Mouse (Mus musculus) hindbrain, embryonic 15.5 days (tissue): ENCODE results near the gene Klhdc1. TPM values are rescaled to one million over a fixed set of nuclear protein-coding genes. Genes with fewer than 3 reads are reported as not detected.

Experiments
- ATAC-seq: fragments of 200-750 bp; cut with Nextera tagmentation; 2 replicates; pipeline ENCODE4 v1.8.0; 2017; ENCODE audit warnings: low read depth, moderate number of reproducible peaks, moderate TSS enrichment; ENCODE audit not compliant: low FRiP score
- H3K27ac ChIP-seq: fragments of 300-500 bp; sonication (generic); replicated peaks from 2 replicates; pipeline ENCODE4 v1.5.1; 2015; ENCODE audit warnings: mild to moderate bottlenecking, inconsistent platforms
- H3K27me3 ChIP-seq: fragments of 300-500 bp; sonication (generic); 2 replicates; pipeline ENCODE4 v1.6.1; 2015; ENCODE audit warnings: control low read depth, inconsistent platforms
- H3K36me3 ChIP-seq: fragments of 300-500 bp; sonication (generic); 2 replicates; pipeline ENCODE4 v1.6.1; 2015; ENCODE audit warnings: control low read depth, inconsistent platforms
- H3K4me1 ChIP-seq: fragments of 300-500 bp; sonication (generic); replicated peaks from 2 replicates; pipeline ENCODE4 v1.6.1; 2015; ENCODE audit warnings: control low read depth, inconsistent platforms
- H3K4me2 ChIP-seq: fragments of 300-500 bp; sonication (generic); 2 replicates; pipeline ENCODE4 v1.6.1; 2015; ENCODE audit warnings: moderate library complexity, mild to moderate bottlenecking, inconsistent platforms
- H3K4me3 ChIP-seq: fragments of 300-500 bp; sonication (generic); 2 replicates; pipeline ENCODE4 v1.5.1; 2015; ENCODE audit warnings: mild to moderate bottlenecking, inconsistent platforms
- H3K9ac ChIP-seq: fragments of 300-500 bp; sonication (generic); 2 replicates; pipeline ENCODE4 v1.6.1; 2015; ENCODE audit warnings: inconsistent platforms
- H3K9me3 ChIP-seq: fragments of 300-500 bp; sonication (generic); 2 replicates; pipeline ENCODE4 v1.6.1; 2016; ENCODE audit warnings: control low read depth, inconsistent platforms
- WGBS: fragments of 180-500 bp; shearing (Covaris S2); methylation state at CpG from one replicate; pipeline ENCODE4 v1.1.7; 2015; 5-methylcytosine and 5-hydroxymethylcytosine counted together
- polyA plus RNA-seq: library from polyadenylated mRNA; unstranded; fragments of >200 nt; fragmentation: Nextera tagmentation; extraction: Ambion mirVana; gene quantifications from 2 replicates; pipeline ENCODE4 v1.2.1, GENCODE M21; 2015

Klhdc1 gene
- polyA plus RNA-seq, 1 experiment from 2014 or later, result 16.8 TPM

- peaks cover 42% of the 10 kb centered on the region for H3K36me3 ChIP-seq
- 91% methylated on average over 2 of the region's 2 CpGs for WGBS
- no peaks in the 10 kb centered on the region for H3K27me3 ChIP-seq
These were observed 59.4 kb downstream of the Klhdc1 start for GRCm38 (mm10) chr12:69300391-69300790.

GRCm38 (mm10) chr12:69302171-69302570, 61.2 kb downstream of the Klhdc1 start:
- 95% methylated on average over 12 of the region's 12 CpGs for WGBS
- peaks cover 58% of the 10 kb centered on the region for H3K36me3 ChIP-seq
- ATAC-seq, result no peak

More at GRCm38 (mm10) chr12:69300391-69300790, 59.4 kb downstream of the Klhdc1 start:
- Histone ChIP-seq H3K4me2 (no peak overlapping the region), H3K4me1 (peaks cover 28% of the 10 kb centered on the region), H3K9ac (no peak overlapping the region), H3K9me3 (no peaks in the 10 kb centered on the region), H3K27ac (no peak overlapping the region), H3K4me3 (no peak overlapping the region)
- no peak for ATAC-seq

GRCm38 (mm10) chr12:69304051-69304450, 63.1 kb downstream of the Klhdc1 start:
- no peak overlapping the region for H3K4me2 ChIP-seq
- no peaks in the 10 kb centered on the region for H3K9me3 ChIP-seq
- ATAC-seq, result no peak
- no peaks in the 10 kb centered on the region for H3K27me3 ChIP-seq
- H3K36me3 ChIP-seq, result peaks cover 77% of the 10 kb centered on the region
- H3K4me3 ChIP-seq, result no peak overlapping the region
- no peak overlapping the region for H3K9ac ChIP-seq
- 96% methylated on average over 2 of the region's 2 CpGs for WGBS
- peaks cover 6% of the 10 kb centered on the region for H3K4me1 ChIP-seq
- no peak overlapping the region for H3K27ac ChIP-seq

More at GRCm38 (mm10) chr12:69302171-69302570, 61.2 kb downstream of the Klhdc1 start:
- no peaks in the 10 kb centered on the region for H3K27me3 ChIP-seq
- H3K9ac ChIP-seq, result no peak overlapping the region
- H3K27ac ChIP-seq, result no peak overlapping the region
- H3K4me1 ChIP-seq, result peaks cover 20% of the 10 kb centered on the region
- no peaks in the 10 kb centered on the region for H3K9me3 ChIP-seq
- H3K4me3 ChIP-seq, result no peak overlapping the region
- no peak overlapping the region for H3K4me2 ChIP-seq

DNA sequence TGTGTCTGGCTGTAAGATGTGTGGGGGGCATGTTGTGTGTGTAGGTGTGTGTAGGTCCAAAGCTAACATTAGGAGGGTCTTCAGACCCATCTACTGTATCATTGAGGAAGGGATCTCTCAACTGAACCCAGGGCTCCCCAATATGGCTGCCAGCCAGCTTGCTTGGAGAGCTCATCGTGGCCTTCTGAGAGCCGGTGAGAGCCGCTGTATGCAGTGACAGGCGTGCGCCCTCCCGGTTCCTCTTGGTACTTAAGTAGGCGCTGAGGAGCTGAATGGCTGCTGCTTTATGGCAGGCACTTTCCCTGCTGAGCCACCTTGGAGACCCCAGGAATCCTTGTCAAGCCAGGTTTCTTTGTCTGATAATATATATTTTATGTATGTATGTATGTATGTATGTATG, 65.4 kb downstream of the Klhdc1 start:
- H3K4me3 ChIP-seq, result no peak overlapping the region
- no peaks in the 10 kb centered on the region for H3K9me3 ChIP-seq
- no peak overlapping the region for H3K27ac ChIP-seq
- no peaks in the 10 kb centered on the region for H3K27me3 ChIP-seq
- H3K9ac ChIP-seq, result no peak overlapping the region
- peaks cover 91% of the 10 kb centered on the region for H3K36me3 ChIP-seq
- no peak overlapping the region for H3K4me2 ChIP-seq
- no peaks in the 10 kb centered on the region for H3K4me1 ChIP-seq
- ATAC-seq, result no peak
- 98% methylated on average over 7 of the region's 7 CpGs for WGBS

DNA sequence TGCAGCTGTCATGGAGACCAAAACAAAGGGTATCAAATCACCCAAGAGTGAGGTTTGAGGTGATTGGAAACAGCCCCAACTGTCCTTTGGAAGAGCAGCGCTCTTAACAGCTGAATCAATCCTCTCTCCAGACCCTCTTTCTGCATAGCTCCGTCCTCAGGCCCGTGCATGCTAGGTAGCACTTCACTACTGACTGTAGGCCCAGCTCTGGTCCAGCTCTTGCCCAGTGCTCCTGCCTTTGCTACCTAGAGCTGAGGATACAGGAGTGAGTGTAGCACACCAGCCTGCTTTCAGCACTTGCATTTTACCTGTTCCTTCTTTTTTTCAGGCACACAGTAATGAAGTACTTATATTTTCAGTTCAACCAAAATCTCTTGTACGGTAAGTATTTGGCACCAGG, 68.7 kb downstream of the Klhdc1 start:
- WGBS, result 98% methylated on average over 4 of the region's 4 CpGs
- no peaks in the 10 kb centered on the region for H3K27me3 ChIP-seq
- H3K36me3 ChIP-seq, result peaks cover 91% of the 10 kb centered on the region
- H3K4me1 ChIP-seq, result no peaks in the 10 kb centered on the region
- no peak overlapping the region for H3K4me3 ChIP-seq
- no peak overlapping the region for H3K9ac ChIP-seq
- no peak for ATAC-seq
- no peaks in the 10 kb centered on the region for H3K9me3 ChIP-seq
- no peak overlapping the region for H3K27ac ChIP-seq
- no peak overlapping the region for H3K4me2 ChIP-seq

- peaks cover 68% of the 10 kb centered on the region for H3K36me3 ChIP-seq
- H3K4me1 ChIP-seq, result no peaks in the 10 kb centered on the region
- no peak overlapping the region for H3K9ac ChIP-seq
- H3K4me3 ChIP-seq, result no peak overlapping the region
- H3K27ac ChIP-seq, result no peak overlapping the region
- no peaks in the 10 kb centered on the region for H3K9me3 ChIP-seq
- no peak for ATAC-seq
- H3K4me2 ChIP-seq, result no peak overlapping the region
- no peaks in the 10 kb centered on the region for H3K27me3 ChIP-seq
These were observed 77.5 kb downstream of the Klhdc1 start for GRCm38 (mm10) chr12:69318431-69318830.

DNA sequence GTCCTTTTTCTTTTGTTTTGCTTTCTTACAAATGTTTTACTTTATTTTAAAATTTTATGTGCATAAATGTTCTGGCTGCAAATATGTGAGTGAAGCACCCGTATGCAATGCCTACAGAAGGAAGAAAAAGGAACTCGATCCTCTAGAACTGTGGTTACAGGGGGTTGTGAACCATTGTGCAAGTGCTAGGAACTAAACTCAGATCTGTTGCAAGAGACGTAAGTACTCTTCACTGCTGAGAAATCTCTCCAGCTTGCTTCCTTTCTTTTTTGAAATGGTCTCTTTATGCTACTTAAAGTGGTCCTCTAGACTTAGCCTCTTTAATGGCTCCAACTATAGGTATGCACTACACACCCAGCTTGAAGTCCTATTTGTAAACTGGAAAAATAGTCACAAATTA, 90.2 kb downstream of the Klhdc1 start:
- Histone ChIP-seq H3K36me3 (peaks cover 60% of the 10 kb centered on the region), H3K27me3 (no peaks in the 10 kb centered on the region), H3K4me3 (no peak overlapping the region), H3K27ac (no peak overlapping the region), H3K4me1 (no peaks in the 10 kb centered on the region), H3K9ac (no peak overlapping the region), H3K9me3 (no peaks in the 10 kb centered on the region), H3K4me2 (no peak overlapping the region)
- no peak for ATAC-seq
- WGBS, result 93% methylated on average over 3 of the region's 3 CpGs

GRCm38 (mm10) chr12:69332147-69332546, 91.2 kb downstream of the Klhdc1 start:
- Histone ChIP-seq H3K4me1 (no peaks in the 10 kb centered on the region), H3K4me2 (no peak overlapping the region), H3K27me3 (no peaks in the 10 kb centered on the region), H3K9me3 (no peaks in the 10 kb centered on the region), H3K27ac (no peak overlapping the region), H3K4me3 (no peak overlapping the region), H3K36me3 (peaks cover 59% of the 10 kb centered on the region), H3K9ac (no peak overlapping the region)
- 81% methylated on average over 1 of the region's 1 CpGs for WGBS
- no peak for ATAC-seq

DNA sequence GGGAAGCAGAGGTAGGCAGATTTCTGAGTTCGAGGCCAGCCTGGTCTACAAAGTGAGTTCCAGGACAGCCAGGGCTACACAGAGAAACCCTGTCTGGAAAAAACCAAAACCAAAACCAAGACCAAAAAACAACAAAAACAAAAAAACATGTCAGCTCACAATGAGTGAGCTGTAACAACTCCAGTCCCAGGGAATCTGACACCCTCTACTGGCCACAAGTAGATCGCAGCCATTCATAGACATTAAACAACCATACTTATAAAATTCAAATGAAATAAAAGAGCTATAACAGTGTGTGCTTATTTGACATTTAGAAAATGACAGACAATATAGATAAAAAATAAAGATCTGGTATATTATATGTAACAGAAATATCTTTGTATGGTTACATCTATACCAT, 92.6 kb downstream of the Klhdc1 start:
- no peak for ATAC-seq
- 90% methylated on average over 2 of the region's 2 CpGs for WGBS
- no peak overlapping the region for H3K4me3 ChIP-seq
- no peaks in the 10 kb centered on the region for H3K27me3 ChIP-seq
- H3K9me3 ChIP-seq, result no peaks in the 10 kb centered on the region
- peaks cover 62% of the 10 kb centered on the region for H3K36me3 ChIP-seq
- H3K9ac ChIP-seq, result no peak overlapping the region
- no peaks in the 10 kb centered on the region for H3K4me1 ChIP-seq
- no peak overlapping the region for H3K27ac ChIP-seq
- no peak overlapping the region for H3K4me2 ChIP-seq

Other genes starting within 250 kb of the Klhdc1 start
- gene Rps29, start 82.0 kb upstream of the Klhdc1 start, polyA plus RNA-seq, result 1,135 and 1,350 TPM in 2 replicates
- 5.1 and 6.1 TPM in 2 replicates for gene Lrr1, start 72.4 kb upstream of the Klhdc1 start, polyA plus RNA-seq
- gene Rpl36al, start 57.1 kb upstream of the Klhdc1 start, polyA plus RNA-seq, result 332 and 367 TPM in 2 replicates
- 40.4 and 43.5 TPM in 2 replicates for gene Mgat2, start 57.0 kb upstream of the Klhdc1 start, polyA plus RNA-seq
- 14.1 and 15.6 TPM in 2 replicates for gene Gm49383, start 44.1 kb upstream of the Klhdc1 start, polyA plus RNA-seq
- 7.3 and 9.2 TPM in 2 replicates for gene Dnaaf2, start 42.7 kb upstream of the Klhdc1 start, polyA plus RNA-seq
- gene Gm49384, start 36.9 kb upstream of the Klhdc1 start, polyA plus RNA-seq, result 10.0 and 12.4 TPM in 2 replicates
- gene Pole2, start 13.0 kb upstream of the Klhdc1 start, polyA plus RNA-seq, result 5.3 and 6.3 TPM in 2 replicates
- 273 and 278 TPM in 2 replicates for gene Klhdc2, start 55.5 kb downstream of the Klhdc1 start, polyA plus RNA-seq
- gene Nemf, start 116.0 kb downstream of the Klhdc1 start, polyA plus RNA-seq, result 84.0 and 87.4 TPM in 2 replicates
- 30.8 and 30.9 TPM in 2 replicates for gene Arf6, start 131.0 kb downstream of the Klhdc1 start, polyA plus RNA-seq
- gene Gm9887, start 131.3 kb downstream of the Klhdc1 start, polyA plus RNA-seq, result 0.89 and 1.5 TPM in 2 replicates